Mouse (Mus musculus) right cerebral cortex, postnatal 36 days (tissue): ENCODE measurements around the gene Nat8f3.
"Not testable (repeated sequence)": the region's sequence is repeated elsewhere in the genome, so short reads cannot be mapped to it uniquely, and the experiment has no call there.

Experiments used
- DNase-seq, 2 experiments: peaks; one replicate each; pipeline ENCODE4 v3.0.0; 2022; ENCODE audit warnings: low spot score in 2 of 2, mixed read lengths in 1 of 2

Nat8f3 gene

DNA sequence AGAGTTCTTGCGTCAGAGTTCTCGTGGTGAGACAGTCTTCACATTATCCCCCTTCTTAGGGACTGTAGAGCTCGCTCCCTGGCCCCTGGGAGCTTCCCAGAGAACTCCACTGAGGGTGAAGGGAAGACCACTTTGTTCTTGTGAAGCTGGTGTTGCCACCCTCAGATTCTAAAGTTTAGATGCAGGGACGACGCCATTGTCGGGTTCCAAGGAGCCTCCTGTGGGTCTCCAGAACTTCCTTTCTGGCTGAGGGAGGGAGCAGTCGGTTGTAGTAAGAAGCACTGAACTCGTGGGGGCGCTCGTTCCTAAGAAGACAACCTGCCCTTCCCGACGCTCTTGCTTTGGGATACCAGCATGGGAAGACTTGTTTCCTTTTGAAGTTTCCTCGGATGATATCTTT lies at the start of gene Nat8f3:
TSS of gene Nat8f3 (minus strand) at position 223 of the 400 bp plus-strand sequence.
- DNase-seq: peak in 1 of 2 experiments; percentile 2

DNA sequence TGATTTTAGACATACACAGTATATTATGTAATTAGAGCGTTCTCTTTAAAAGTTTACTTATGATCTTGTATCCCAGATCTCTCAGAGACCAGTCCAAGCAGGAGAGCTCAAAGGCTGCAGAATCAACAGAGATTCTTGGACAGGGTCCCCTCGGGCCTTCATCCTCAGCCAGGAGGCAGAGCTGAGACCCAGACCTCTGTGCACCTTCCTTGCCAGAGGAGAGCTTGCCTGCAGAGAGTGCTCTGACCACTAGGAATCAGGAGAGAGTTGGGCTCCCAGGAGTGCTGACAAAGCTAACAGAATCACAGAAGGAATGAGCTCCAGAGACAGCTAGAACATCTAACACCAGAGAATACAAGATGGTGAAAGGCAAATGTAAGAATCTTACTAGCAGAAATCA lies 47.8 kb upstream of the Nat8f3 start:
- no peak for DNase-seq

DNA sequence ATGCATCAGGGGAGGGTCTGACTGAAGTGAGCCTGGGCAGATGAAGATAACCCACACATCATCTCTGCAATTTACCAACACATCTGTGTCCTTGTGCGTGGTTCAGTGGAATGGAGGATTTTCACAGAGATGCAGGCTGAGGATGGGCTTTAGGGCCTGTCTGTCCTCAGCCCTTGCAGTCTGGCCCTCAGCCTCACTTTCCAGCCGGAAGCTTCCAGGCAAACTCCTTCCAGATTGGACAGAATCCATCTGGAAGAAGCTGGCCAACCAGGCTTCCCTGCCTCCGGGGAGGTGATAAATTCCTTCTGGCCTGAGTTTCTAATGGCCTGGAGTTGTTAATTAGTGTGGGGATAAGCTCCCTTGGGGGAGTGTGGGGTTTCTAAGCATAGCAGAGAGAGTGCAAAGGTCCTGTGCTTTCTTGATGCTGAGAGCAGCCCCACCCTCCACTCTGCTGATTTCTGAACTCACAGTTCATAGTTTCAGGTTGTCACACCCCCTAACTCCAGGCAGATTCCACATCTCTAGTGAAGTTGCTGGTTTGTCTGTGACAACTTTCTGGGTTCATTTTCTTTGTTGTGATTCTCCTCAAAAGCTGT lies 45.5 kb upstream of the Nat8f3 start:
- not testable (repeated sequence) for DNase-seq

- DNase-seq: not testable (repeated sequence)
These were observed 45.0 kb upstream of the Nat8f3 start for GRCm38 (mm10) chr6:85810514-85810913.

DNA sequence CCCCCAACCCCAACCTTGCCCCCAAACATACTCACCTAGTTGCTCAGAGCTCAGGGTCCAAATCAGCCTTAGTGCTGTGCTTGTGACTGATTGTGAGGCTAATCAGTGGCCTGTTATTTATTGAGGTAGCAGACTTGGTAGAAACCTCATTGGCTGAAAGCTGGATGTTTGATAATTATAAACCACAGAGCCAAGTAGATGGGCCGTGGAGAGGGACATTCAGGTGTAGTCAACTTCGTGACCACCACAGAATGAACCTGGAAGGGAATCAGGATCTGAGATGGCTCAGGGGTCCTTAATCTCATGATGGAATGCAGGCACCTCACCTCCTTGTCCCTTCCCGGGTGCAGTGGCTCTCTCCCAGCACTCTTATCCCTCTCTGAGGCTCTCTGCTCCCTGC lies 44.2 kb upstream of the Nat8f3 start:
- DNase-seq: not testable (repeated sequence)

DNA sequence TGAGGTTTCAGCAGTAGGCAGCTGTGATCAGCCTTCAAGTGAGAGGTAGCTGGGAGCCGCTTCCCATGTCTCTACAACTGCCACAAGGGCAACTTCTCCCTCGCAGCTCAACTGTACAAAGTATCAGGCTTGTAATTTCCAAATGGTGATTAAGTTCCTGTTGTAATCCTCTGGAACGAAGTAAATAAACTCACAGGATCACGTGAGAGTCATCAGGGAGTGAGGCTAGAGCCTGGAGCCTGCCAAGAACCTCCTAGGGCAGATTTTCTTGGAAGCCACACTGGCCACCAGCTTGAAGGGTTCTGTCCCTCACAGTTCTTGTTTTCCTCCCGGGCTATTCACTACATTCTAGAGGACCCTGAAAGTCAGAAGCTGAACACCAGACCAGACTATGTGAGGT lies 37.6 kb upstream of the Nat8f3 start:
- not testable (repeated sequence) for DNase-seq

DNA sequence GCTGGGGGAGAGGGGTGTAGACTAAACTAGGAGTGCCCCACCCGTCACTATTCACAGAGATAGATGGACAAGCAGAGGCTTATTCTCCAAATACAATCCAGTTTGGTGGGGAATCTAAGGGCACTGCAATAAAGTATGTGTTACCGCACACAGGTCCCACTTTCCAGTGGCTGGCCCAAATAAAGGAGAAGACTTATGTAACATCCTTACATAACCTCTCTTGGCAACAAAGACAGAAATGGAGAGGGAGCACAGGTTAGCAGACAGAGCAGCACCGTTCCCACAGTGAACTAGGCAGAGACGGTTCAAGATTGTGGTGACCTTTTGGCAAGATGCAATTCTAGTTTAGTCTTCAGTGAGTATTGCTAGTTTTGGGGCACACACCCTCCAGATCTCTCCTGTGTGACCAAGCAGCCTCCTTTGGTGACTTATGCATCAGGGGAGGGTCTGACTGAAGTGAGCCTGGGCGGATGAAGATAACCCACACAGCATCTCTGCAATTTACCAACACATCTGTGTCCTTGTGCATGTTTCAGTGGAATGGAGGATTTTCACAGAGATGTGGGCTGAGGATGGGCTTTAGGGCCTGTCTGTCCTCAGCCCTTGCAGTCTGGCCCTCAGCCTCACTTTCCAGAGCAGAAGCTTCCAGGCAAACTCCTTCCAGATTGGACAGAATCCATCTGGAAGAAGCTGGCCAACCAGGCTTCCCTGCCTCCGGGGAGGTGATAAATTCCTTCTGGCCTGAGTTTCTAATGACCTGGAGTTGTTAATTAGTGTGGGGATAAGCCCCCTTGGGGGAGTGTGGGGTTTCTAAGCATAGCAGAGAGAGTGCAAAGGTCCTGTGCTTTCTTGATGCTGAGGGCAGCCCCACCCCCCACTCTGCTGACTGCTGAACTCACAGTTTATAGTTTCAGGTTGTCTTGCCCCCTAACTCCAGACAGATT lies 2.2 kb downstream of the Nat8f3 start:
- DNase-seq: not testable (repeated sequence)

- not testable (repeated sequence) for DNase-seq
These were observed 2.9 kb downstream of the Nat8f3 start for GRCm38 (mm10) chr6:85762678-85763077.

GRCm38 (mm10) chr6:85755705-85756249 lies 9.8 kb downstream of the Nat8f3 start:
- DNase-seq: not testable (repeated sequence)

- not testable (repeated sequence) for DNase-seq
These were observed 52.4 kb downstream of the Nat8f3 start, which contains the start of gene Nat8f7 for GRCm38 (mm10) chr6:85713105-85713504. Nat8f7 (minus strand) TSS chr6:85713205.

GRCm38 (mm10) chr6:85709607-85710006 lies 55.9 kb downstream of the Nat8f3 start:
- DNase-seq: not testable (repeated sequence)

DNA sequence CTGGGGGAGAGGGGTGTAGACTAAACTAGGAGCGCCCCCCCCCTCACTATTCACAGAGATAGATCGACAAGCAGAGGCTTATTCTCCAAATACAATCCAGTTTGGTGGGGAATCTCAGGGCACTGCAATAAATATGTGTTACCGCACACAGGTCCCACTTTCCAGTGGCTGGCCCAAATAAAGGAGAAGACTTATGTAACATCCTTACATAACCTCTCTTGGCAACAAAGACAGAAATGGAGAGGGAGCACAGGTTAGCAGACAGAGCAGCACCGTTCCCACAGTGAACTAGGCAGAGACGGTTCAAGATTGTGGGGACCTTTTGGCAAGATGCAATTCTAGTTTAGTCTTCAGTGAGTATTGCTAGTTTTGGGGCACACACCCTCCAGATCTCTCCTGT lies 56.3 kb downstream of the Nat8f3 start:
- not testable (repeated sequence) for DNase-seq

DNA sequence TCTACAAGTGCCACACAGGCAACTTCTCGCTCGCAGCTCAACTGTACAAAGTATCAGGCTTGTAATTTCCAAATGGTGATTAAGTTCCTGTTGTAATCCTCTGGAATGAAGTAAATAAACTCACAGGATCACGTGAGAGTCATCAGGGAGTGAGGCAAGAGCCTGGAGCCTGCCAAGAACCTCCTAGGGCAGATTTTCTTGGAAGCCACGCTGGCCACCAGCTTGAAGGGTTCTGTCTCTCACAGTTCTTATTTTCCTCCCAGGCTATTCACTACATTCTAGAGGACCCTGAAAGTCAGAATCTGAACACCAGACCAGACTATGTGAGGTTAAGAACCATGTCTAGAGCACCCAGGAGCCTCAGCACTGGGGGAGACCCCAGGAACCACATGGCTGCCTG lies 63.6 kb downstream of the Nat8f3 start:
- DNase-seq: not testable (repeated sequence)
